Mouse (Mus musculus): ENCODE data around the gene Arhgef28.

Arhgef28 gene

DNA sequence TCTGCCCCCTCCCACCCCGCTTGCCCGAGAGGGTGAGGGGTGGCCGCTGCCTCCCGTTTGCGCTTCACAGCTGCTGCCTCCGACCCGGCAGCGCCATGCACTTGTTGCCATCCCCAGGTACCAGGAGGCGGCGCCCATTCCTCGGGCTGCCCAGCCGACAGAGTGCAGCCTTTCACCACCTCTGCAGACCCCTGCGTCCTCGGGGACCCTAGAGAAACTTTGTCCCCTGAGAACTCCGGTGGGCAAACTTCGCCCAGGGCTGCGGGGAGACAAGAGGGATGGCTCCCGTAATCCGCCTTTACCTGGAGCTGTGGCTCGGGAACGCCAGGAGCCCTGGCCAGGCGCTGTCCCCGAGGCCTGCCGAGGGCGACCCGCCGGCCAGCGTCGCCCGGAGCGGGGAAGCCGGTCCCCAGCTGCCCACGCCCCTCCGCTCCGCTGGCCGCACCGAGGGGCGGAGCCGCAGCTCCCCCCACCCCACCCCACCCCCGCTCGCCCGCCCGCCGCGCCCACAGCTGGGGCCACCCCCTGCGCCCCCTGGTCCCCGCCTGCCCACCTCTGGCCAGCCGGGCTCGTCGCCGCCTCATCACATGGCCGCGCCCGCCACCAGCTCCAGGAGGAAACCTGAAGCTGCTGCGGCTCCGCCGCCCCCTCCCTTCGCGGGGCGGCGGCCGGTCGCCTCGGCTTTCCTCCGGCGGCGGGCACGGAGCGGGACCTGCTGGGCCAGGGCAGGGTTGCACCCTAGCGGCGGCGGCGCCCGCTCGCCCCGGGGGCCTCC lies at the start of gene Arhgef28:
TSS of gene Arhgef28 (minus strand) at position 669 of the 775 bp plus-strand sequence.
- peak; percentile 49 for DNase-seq

DNA sequence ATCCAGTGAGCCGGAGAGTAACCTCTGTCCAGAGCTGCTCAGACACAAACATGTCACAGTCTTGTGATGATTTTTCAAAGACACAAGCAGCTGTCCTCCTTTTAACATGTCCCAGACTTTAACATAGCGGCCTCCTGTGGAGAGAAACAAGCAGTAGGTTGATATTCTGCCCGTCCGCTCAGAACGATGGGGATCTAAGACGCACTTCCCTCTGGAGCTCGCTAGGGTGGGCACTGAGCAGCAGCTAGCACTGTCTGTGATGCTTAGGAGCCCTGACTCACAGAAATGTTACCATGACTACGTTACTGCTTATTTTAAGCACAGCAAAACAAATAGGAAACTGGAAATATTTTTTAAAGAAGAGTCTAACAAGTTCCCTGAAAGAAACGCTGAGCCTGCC lies 48.7 kb upstream of the Arhgef28 start:
- DNase-seq: no peak

DNA sequence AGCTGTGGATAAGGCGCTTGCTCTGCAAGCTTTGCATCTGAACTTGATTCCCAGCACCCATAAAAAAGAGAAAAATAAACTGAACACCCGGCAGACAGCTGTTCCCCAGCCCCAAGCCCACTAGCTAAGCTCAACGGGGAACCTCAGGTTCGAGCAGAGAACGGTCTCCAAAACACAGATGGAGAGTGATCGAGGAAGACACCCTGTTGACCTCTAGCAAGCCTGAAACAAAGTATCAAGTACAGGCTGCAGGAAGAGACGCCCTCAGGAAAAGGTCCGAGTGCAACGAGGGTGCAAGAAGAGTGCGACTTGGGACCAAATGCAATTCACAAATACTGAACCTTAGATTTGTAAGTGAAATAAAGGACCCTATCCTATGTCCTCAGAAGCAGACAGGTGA lies 43.4 kb upstream of the Arhgef28 start:
- no peak for DNase-seq

DNA sequence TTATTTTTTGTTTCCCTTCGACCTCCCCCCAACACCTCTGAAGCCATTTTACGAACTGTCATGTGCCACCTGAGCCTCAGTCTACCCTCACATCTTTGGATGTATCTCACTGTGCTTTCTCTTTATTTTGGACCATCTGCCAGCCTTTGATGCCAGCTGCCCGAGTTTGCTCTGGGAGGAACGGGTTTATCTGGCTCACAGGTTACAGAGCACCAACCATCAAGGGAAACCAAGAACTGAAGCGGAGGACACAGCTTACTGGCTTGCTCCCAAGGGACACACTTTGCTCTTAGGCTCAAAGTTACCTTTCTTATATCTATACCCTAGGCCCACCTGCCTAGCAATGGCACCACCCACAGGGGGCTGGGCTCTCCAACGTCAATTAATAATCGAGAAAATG lies 39.1 kb upstream of the Arhgef28 start:
- DNase-seq: no peak

DNA sequence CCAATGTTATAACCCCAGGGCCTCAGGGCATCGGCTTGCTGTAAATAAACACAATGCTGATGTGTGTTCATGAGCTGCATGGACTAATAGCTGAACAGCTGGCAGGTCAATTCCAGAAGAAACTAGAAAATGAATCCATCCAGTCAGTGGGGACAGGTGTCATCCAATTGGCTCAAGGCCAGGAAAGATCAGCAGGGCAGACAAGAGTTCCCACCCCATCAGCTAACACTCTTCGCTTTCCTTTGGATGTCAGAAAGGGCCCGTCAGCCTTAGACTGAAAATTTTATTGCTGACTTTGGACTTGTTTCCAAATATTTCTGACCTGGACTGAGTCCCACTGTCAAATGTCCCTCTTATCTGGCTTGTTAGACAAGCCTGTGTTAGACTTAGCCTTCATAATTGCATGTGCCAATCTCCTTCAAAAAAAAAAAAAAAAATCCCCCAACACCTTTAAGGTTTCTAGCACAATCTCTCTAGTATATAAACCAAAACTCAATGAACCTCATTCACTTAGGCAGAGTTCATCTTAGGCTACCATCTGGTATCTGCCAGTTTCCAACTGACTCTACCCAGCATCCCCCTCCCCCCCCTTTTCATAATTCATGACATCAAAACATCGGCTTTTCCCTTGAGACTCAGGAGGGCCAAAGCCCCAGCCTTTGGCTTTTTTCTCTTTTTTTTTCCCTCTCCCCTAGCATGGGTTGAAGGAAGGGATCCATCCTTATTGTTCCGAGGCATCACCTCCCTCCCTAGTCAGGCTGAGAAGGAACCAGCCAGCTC lies 38.5 kb upstream of the Arhgef28 start:
- no peak for DNase-seq

DNA sequence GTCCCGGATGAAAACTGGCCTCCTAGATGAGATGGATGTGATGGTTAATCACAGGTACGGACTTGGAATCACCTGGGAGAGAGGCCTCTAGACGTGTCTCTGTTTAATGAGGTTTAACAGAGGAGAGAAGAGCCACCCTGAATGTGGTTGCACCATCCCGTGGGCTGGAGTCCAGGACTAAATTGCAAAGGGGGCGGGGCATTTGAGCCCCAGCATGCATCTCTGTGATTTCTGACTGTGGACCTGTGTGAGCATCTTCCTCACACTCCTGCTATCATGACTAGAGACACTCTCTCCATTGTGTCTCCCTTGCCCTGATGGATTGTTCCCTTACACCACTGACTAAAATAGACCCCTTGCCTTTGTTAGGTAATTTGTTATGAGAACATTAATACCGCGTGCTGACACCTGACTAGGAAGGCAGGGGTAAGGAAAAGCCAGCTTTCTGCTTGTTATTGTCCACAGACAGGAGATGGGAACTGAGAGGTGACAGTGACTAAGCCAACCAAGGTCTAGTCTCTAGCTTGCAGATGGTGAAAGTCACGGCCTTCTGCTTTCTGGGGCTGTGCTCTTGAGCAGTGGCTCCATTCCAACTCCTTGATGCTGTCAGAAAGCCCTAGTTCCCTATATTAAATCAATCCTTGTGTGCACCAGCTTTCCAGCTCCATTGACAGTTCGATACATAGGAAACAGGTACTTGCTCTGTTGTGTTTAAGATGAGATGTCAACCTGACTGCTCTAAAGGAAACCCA lies 35.5 kb upstream of the Arhgef28 start:
- DNase-seq: no peak

DNA sequence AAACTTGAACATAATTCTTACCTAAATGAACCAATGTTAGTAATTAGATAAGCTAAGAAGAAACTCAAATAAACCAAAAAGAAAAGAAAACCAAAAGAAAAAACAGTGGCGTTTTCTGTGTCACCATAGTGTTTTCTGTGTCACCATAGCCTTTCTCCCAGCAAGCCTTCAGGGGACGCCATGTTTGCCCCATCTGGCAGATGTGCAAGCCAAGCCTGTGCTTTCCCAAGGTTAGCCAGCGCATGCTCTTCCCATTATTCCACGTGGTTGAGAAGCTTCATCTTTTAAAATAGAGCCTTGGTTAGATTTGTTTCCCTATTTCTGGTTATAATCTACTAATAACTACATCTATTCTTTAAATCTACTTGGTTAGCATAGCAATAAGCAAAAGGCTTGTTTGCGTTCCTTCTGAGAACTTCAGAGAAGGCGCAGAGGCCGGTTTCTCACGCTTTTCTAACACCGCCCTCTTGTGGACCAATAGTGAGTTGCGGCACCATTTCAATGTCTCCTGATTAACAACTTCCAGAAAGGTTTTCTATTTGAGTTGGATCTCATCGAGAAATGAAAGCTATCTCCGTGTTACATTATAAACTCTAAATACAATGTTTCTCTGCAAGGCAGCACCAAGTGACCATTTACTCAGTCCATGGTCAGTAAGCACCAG lies 33.9 kb upstream of the Arhgef28 start:
- DNase-seq: peak; percentile 46

DNA sequence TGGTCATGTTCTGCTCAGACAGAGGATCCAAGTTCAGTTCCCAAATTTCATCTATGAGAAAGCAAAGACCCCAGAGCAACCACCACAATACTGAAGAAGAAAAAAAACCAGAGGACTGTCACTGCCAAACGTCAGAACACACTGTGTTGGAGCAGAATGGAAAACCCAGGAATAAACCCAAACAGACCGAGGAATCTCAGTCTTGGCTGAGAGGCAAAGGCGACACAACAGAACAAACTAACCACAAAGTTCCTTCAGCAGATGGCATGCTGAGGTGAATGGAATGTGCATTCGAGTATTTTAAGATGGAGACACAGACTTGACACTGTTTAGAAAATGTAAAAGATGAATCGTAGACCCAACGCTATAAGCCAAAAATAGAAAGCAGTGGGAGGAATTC lies 29.2 kb upstream of the Arhgef28 start:
- no peak for DNase-seq

DNA sequence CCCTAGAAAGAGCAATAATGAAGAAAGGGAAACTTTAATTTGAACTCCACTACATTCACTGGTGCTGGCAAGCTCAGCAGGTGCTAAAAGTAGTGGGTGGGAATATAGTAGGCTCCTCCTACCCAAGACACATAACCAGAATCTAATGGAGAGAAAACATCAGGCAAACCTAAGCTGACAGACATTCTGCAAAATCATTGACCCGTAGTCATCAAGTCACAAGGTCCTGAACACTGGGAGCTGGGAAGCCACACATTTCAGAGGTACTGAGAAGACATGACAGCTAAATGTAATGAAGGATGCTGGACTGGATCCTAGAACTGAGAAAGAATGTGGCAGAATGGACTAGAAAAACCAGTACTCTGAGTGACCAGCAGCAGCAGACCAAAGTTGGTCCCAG lies 24.3 kb upstream of the Arhgef28 start:
- no peak for DNase-seq

DNA sequence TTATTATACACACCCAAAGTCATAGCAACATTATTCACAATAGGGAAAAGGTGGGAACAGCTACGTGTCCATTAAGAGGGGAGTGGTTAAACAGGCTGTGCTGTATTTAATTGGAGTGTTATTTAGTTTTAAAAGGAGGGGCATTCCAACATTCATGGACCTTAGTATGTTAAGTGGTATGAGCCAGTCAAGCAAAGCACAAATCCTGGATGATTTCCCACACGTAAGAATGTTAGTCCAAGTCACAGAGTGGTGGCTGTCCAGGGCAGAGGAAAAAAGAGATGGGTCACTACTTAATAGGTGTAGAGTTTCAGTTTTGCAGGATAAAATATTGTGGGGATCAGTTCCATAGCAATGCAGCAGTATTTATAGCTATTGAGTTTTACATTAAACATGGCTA lies 20.0 kb upstream of the Arhgef28 start:
- DNase-seq: no peak

DNA sequence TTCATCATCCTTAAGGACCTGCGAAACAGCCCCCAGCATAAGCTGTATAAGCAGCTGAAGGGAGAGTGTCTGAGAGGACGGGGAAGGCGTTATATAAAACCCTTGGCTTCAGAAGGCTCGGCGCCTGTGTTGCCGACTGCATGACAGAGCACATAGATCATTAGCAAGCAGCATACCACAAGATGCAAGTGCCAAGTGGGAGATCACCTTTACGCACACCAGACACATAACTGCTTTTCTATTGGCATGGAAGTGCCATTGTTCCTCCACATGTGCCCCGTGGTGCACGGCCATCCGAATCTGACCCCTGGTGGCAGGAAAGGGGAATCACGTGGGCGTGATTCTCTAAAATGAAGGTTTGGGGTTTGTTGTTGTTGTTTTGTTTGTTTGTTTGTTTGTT lies 16.6 kb upstream of the Arhgef28 start:
- DNase-seq: peak; percentile 11

DNA sequence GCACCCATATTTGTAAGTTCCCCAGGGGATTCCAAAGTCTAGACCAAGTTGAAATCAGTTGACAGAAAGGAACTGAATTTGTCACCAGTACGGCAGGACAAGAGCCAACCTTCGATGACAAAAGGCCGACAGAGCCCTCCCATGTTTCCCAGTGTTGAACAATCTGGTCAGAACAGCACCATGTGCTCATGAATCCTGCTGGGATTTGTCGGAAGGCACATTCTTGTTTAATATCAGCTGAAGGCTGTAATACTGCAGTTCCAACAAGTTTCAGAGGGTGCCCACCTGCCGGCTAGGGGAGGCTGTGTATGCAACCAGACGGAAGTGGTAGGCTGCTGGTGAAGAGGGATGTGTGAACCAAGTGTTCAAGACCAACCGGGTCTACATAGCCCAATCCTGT lies 3.9 kb upstream of the Arhgef28 start:
- no peak for DNase-seq

DNA sequence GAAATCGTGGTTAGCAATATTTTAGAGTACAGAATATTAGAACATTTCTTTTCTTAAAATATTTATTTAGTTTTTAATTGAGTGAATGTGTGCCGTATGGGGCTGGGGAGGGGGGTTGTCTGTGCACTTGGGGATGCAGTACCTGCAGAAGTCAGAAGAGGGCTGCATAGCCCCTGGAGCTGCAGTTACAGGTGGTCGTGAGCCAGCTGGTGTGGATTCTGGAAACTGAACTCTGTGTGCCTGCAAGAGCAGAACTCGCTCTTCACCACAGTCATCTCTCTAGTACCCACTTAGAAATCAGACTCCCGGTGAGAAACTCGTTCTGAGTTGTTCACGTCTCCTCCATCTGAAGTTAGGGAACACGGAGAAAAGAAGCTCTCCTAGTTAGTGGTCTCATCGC lies 2.6 kb upstream of the Arhgef28 start:
- peak; percentile 11 for DNase-seq

DNA sequence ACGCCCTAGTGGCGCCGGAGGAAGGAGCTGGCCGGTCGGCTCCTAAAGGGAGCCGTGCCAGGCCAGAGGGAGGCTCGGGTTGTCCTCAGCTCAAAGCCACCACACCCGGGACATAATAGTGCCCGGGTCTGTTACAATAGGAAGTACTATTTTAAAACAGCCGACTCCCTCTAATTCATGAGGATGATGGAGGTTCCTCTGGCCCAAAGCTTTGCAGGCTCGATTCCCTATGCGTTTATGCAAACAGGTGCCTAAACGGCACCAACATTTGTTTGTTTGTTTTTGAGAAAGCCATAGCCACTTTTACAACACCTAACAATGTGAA lies 269 bp upstream of the Arhgef28 start:
- DNase-seq: no peak

DNA sequence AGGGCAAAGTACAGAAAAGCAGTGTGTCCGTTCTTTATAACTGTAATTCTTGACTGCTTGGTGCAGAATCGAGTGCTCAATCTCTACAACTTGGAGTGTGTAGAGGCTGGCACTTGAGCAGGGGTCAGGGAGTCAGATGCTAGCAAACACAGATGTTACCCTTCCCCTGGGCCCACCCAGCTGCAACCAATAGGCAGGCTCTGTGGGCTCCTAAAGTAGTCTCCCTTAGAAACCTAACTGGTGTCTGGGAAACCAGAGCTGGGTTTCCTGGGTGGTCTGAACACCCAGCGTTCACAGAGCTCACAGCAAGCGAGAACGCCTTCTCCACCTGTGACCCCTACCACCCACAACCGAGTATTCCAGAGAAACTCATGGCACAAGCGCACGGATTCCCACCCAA lies 1.1 kb downstream of the Arhgef28 start:
- no peak for DNase-seq

DNA sequence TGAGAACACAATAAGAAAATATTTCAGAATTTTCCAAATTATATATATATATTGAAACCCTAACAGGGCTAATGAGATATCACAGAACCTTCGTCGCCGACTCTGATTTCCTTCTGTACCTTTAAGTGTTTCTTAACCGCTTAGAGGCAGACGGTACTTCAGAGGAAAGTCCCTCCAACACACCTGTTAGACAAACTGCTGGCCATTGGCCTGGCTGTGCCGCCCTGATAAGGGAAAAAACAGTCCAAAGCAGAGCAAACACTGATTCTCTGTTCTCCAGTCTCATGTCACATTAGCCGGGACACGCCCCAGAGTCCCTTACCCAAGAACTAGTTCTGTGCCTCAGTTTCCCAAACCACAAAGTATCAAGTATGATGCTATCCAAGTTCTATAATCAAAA lies 1.9 kb downstream of the Arhgef28 start:
- DNase-seq: no peak

DNA sequence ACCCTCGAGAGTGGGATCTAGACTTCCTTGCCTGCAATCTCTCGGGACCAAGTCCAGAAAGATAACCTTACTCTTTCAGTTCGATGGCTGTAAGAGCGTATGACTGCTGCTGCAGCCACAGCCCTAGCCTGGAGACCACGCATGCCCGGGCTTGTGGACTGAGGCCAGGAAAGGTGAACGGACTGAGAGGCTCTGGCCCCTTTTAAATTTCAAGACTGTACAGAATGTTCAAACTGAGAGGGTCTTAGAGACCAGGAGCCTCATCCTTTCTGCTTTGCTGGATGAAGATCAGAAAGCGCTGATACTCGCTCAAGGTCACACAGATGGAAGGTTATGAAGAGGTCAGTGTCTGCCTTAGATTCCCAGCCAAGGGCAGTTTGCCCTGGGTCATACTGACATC lies 4.8 kb downstream of the Arhgef28 start:
- DNase-seq: no peak

DNA sequence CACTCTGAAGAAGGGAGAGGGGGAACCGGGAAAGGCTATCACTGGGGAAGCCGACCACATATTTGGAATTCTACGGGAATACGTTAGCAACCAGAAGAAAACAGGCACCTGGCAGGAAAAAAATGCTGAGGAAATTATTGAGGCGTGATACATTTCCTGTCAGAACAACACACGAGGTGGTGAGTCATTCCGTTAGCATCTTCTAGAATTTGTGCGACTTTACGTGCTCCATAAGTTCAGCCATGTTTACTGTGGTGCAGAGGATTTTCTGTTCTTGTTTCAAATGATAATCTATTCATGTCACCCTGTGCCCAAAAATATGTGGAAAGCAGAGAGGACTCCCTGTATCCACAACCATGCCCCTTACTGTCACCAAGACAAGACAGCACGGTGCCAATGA lies 13.6 kb downstream of the Arhgef28 start:
- no peak for DNase-seq

DNA sequence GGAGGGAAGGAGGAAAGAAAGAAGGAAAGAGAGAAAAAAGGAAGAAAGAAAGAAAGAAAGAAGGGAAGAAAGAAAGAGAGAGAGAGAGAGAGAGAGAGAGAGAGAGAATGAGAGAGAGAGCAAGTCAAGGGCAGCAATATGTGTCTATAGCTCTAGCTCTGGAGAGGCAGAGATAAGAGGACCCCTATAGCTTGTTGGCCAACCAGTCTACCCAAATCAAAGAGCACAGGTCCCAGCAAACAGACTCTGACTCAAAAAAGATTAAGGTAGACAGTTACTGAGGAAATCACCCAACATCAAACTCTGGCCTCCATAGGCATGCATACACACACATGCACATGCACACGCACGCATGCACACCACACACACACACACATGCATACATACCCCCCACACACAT lies 17.7 kb downstream of the Arhgef28 start:
- no peak for DNase-seq

DNA sequence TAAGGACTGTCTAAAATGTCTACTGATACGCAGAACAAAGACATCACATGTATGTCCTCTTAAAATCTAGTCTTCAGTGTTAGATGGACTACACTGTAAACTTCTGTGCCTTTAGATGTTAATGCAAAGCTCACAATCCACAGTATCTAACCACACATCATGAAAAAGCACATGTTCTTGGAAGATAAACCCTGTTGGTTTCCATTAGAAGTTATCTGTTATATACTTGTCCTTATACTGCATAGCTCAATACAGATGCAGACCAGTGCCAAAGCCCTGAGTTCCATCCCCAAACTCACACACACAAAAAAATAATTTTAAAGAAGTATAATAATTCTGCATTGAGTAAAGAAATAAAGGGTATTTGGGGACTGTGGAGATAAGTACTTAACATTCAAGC lies 18.3 kb downstream of the Arhgef28 start:
- DNase-seq: no peak

DNA sequence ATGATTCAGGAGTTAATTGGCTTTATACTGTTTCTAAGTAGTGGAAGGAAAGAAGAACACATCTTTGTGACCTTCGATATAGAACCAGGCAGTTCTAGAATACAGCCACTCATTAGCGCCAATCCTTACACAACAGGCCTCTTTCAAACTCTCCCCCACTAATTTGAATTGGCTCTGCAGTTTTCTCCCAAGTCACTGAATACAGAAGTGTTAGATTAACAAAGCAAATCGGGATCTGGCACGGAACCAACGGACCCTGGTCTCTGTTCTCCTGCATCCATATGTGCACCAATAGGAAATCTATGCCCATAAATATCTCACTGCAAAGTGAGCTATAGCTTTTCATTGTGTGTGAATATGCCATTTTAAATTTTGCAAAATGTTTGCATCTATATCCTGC lies 20.1 kb downstream of the Arhgef28 start:
- no peak for DNase-seq

DNA sequence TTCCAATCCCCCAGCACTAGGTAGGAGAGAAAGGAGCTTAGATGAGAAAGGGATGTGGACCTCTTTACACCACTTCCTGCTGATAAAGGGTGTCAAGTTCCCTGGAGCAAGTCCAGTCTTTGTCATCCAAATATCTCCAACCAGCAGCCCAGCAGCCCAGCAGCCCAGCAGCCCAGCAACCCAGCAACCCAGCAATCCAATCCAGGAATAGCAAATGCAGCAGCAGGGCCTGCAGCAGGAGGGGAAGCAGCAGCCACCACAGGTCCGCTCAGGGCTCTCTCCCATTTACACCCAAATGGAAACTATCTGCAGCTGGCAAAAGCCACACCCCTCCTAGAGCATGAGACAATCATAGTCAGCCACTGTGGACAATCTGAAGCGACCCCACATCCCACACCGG lies 21.6 kb downstream of the Arhgef28 start:
- DNase-seq: no peak

DNA sequence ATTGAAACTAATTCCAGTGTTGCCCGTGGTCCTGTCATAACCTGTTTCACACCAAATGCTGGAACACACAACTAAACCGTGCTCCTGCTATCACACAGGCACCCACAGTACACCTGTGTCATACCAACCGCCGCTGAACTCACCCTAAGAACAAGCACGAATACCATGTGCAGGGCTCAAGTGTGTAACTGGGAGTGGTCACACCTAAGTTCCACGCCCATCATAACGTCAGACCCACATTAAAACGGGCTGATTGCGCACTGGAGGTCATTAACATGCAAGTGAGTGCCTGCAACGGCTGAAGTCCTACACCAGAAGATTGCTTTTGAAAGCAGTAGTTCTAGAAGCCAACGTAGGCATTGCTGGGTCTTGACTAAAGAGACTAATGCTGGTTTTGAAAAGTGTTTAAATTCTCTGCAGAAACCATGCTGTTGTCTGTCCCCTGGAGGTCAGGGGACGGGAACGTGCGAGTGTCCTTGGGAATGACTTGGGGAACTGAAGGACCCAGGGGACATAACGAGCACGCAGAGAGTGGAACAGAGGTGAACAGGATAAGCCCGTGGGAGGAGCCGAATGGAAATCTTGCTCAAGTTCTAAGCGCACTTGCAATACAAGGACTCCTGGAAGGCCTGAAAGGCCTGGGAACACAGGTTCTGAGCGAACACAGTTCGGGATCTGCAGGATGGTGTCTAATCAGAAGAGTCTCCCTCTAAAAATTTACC lies 22.9 kb downstream of the Arhgef28 start:
- DNase-seq: no peak
